Mouse (Mus musculus) cerebellum, adult 2 months (tissue): ENCODE results near the gene Gfi1.

Experiments
- CTCF ChIP-seq: fragments of 200-500 bp; IDR thresholded peaks from 2 replicates; pipeline ENCODE4 v1.5.1; 2011; ENCODE audit warnings: low read depth, mild to moderate bottlenecking, control low read depth, low read length, moderate library complexity, borderline replicate concordance; ENCODE audit not compliant: insufficient read depth
- POLR2A ChIP-seq: fragments of 200-500 bp; IDR thresholded peaks from 2 replicates; pipeline ENCODE4 v1.6.1; 2011; ENCODE audit warnings: low read length, control low read depth, borderline replicate concordance; ENCODE audit not compliant: insufficient read depth

GRCm38 (mm10) chr5:107678392-107678791, 47.4 kb downstream of the Gfi1 start:
- TF ChIP-seq POLR2A = no peak
- TF ChIP-seq CTCF = no peak
